Mouse (Mus musculus) MEL (cell line): Measurements from ENCODE around the gene Mvb12a. TPM values are rescaled to one million over a fixed set of nuclear protein-coding genes. Genes with fewer than 3 reads are reported as not detected.

Source experiments
- DNase-seq: peaks from one replicate; pipeline ENCODE4 v3.0.0; 2011; ENCODE audit warnings: low read depth, low spot score
- H3K27ac ChIP-seq: 2 replicates; pipeline ENCODE4 v1.5.1; 2012; ENCODE audit warnings: low read depth, mild to moderate bottlenecking, control low read depth, low read length, moderate library complexity; ENCODE audit not compliant: control insufficient read depth
- H3K27me3 ChIP-seq, 2 experiments: fragments of 150-350 bp in 1 of 2; sonication (generic) in 1 of 2; 2 replicates each; pipeline ENCODE4 v1.6.1; 2012; ENCODE audit warnings: low read length in 2 of 2, mild to moderate bottlenecking in 2 of 2, improper control_type of control experiment in 1 of 2, moderate library complexity in 1 of 2; ENCODE audit not compliant: insufficient read depth in 2 of 2, control insufficient read depth in 1 of 2
- H3K36me3 ChIP-seq, 2 experiments: 2 replicates each; pipeline ENCODE4 v1.6.1; 2012 to 2014; ENCODE audit warnings: low read length in 2 of 2, improper control_type of control experiment in 1 of 2, inconsistent platforms in 1 of 2, mild to moderate bottlenecking in 1 of 2; ENCODE audit not compliant: insufficient read depth in 2 of 2, control insufficient read depth in 1 of 2
- H3K4me1 ChIP-seq, 2 experiments: fragments of 150-350 bp in 1 of 2; sonication (generic) in 1 of 2; 2 replicates each; pipeline ENCODE4 v1.6.1; 2012; ENCODE audit warnings: low read length in 2 of 2, improper control_type of control experiment in 1 of 2, mild to moderate bottlenecking in 1 of 2; ENCODE audit not compliant: insufficient read depth in 2 of 2, control insufficient read depth in 1 of 2
- H3K4me3 ChIP-seq, 2 experiments: fragments of 150-350 bp in 1 of 2; sonication (generic) in 1 of 2; 2 replicates each; pipeline ENCODE4 v1.5.1; 2012; ENCODE audit warnings: low read depth in 2 of 2, low read length in 2 of 2, mild to moderate bottlenecking in 2 of 2, moderate library complexity in 2 of 2, control low read depth in 1 of 2, improper control_type of control experiment in 1 of 2; ENCODE audit not compliant: control insufficient read depth in 1 of 2, insufficient read depth in 1 of 2
- H3K79me2 ChIP-seq: 2 replicates; pipeline ENCODE4 v1.6.1; 2012; ENCODE audit warnings: mild to moderate bottlenecking, low read length, moderate library complexity; ENCODE audit not compliant: control insufficient read depth, poor library complexity, insufficient read depth
- H3K9ac ChIP-seq: 2 replicates; pipeline ENCODE4 v1.6.1; 2012; ENCODE audit warnings: low read depth, mild to moderate bottlenecking, control low read depth, low read length, moderate library complexity; ENCODE audit not compliant: control insufficient read depth, poor library complexity, severe bottlenecking
- H3K9me3 ChIP-seq: fragments of 150-350 bp; sonication (generic); replicated peaks from 2 replicates; pipeline ENCODE4 v1.6.1; 2012; ENCODE audit warnings: mild to moderate bottlenecking, low read length, improper control_type of control experiment, moderate library complexity; ENCODE audit not compliant: insufficient read depth
- MAZ ChIP-seq: IDR thresholded peaks from 2 replicates; pipeline ENCODE4 v1.6.1; 2012; ENCODE audit warnings: low read depth, mild to moderate bottlenecking, inconsistent platforms, low read length, improper control_type of control experiment
- MYB ChIP-seq: IDR thresholded peaks from 2 replicates; pipeline ENCODE4 v1.6.1; 2011; ENCODE audit warnings: mild to moderate bottlenecking, low read depth, low read length, improper control_type of control experiment
- MYC ChIP-seq: IDR thresholded peaks from 2 replicates; pipeline ENCODE4 v1.6.1; 2011; ENCODE audit warnings: low read depth, mild to moderate bottlenecking, low read length, improper control_type of control experiment, moderate library complexity
- POLR2AphosphoS2 ChIP-seq: IDR thresholded peaks from 2 replicates; pipeline ENCODE4 v1.6.1; 2011; ENCODE audit warnings: low read length, improper control_type of control experiment
- RAD21 ChIP-seq: IDR thresholded peaks from 2 replicates; pipeline ENCODE4 v1.6.1; 2011; ENCODE audit warnings: mild to moderate bottlenecking, low read depth, low read length, improper control_type of control experiment
- TAL1 ChIP-seq: IDR thresholded peaks from 2 replicates; pipeline ENCODE4 v1.6.1; 2012; ENCODE audit warnings: mild to moderate bottlenecking, inconsistent platforms, low read length, moderate library complexity, mixed read lengths
- ZMIZ1 ChIP-seq: IDR thresholded peaks from 2 replicates; pipeline ENCODE4 v1.6.1; 2012; ENCODE audit warnings: low read depth, mild to moderate bottlenecking, inconsistent platforms, low read length, improper control_type of control experiment, moderate library complexity
- polyA plus RNA-seq, 2 experiments: library from polyadenylated mRNA; stranded (reverse) in 1 of 2; unstranded in 1 of 2; fragments of >175 nt in 1 of 2; fragments of >200 nt in 1 of 2; gene quantifications; 2 replicates each; pipeline versions ENCODE4 v1.2.1 to v1.2.4; 2012; ENCODE audit warnings: low replicate concordance in 2 of 2, low read depth in 1 of 2; ENCODE audit not compliant: insufficient read length in 2 of 2, insufficient read depth in 1 of 2, missing spikeins in 1 of 2
- total RNA-seq: library from RNA; depleted of rRNA; stranded (reverse); fragments of 300-350 nt; gene quantifications from 2 replicates; pipeline ENCODE4 v1.2.3, GENCODE M21; 2012; rRNA removed

The Mvb12a gene
- total and polyA plus RNA-seq, 3 experiments = 46.5 to 67.3 TPM; not detected in 1

DNA sequence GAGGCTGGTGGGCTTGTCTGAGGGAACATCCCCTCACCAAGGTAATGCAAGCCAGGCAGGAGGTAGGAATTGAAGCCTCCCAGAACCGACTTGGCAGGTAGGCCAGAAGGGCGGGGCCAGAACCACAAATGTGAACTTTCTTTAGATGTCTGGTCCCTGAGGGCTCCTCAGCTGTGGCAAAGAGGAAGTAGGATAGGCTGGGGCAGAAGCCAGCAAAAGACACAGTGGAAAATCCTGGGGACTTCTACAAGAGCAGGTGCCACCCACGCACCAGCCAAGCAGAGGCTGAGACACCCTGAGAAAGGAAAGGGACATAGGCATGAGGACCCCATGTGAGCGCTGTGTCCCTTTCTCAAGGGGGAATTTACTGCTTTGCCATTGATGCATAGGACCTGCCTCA lies 54.1 kb downstream of the Mvb12a start:
- Histone ChIP-seq H3K79me2 (peaks cover 17% of the 10 kb centered on the region), H3K36me3 (peaks cover 0 to 12% of the 10 kb centered on the region in 2 experiments; a peak in 3 of 4 replicates), H3K27me3 (no peaks in the 10 kb centered on the region), H3K4me3 (no peak overlapping the region), H3K27ac (no peak overlapping the region)
- no peak for TF ChIP-seq MYB
- no peak for TF ChIP-seq MYC
- no peak for TF ChIP-seq MAZ
- no peak for TF ChIP-seq POLR2AphosphoS2
- TF ChIP-seq ZMIZ1 = no peak
- no peak for TF ChIP-seq RAD21
- TF ChIP-seq, all 39 proteins: peak for 0
- Histone ChIP-seq H3K4me1 (peaks cover 9 to 24% of the 10 kb centered on the region in 2 experiments), H3K9ac (no peak overlapping the region), H3K9me3 (no peaks in the 10 kb centered on the region)
- peak; percentile 85 for DNase-seq

DNA sequence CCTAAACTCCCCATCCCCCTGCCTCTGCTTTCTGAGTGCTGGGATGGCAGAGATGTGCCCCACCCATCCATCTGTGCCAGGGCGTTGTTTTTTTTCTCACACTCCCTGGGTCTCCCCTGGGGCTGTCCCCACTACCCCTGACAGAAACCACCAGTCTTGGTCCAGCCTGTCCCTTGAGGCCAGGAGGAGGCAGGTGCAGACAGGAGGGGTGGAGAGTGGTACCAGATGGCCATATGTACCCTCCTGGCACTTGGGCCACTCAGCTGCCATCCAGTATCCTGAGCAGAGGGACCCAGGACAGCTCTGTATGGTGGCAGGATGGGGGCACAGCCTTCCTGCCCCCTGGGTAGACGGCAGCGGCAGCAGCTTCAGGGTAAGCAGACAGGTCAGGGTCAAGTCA lies 54.7 kb downstream of the Mvb12a start, which contains the start of gene Fam129c:
Gene Fam129c (plus strand): TSS at position 198 of the 400 bp plus-strand sequence.
- Histone ChIP-seq H3K36me3 (peaks cover 0 to 12% of the 10 kb centered on the region in 2 experiments; a peak in 3 of 4 replicates), H3K27ac (peak within 1 kb of the TSS; percentile 3; the same call in 1 of the 2 replicates), H3K27me3 (no peaks in the 10 kb centered on the region), H3K9me3 (no peaks in the 10 kb centered on the region), H3K4me1 (peaks cover 9 to 24% of the 10 kb centered on the region in 2 experiments), H3K9ac (no peak within 1 kb of the TSS), H3K4me3 (no peak within 1 kb of the TSS), H3K79me2 (peaks cover 13% of the 10 kb centered on the region)
- TF ChIP-seq TAL1 (no peak), MYB (no peak)
- no peak for DNase-seq

Other genes with a start within 250 kb of the Mvb12a start
- gene Use1, start 176.1 kb upstream of the Mvb12a start, total RNA-seq = 91.9 and 107 TPM in 2 replicates
- 100 to 1,000 TPM in 1 of 2 experiments, not detected in 1; 117 TPM for gene Use1, start 176.1 kb upstream of the Mvb12a start, polyA plus RNA-seq
- 14.1 and 18.3 TPM in 2 replicates for gene Ocel1, start 171.6 kb upstream of the Mvb12a start, total RNA-seq
- 10 to 100 TPM in 1 of 2 experiments, not detected in 1; 16.2 TPM for gene Ocel1, start 171.6 kb upstream of the Mvb12a start, polyA plus RNA-seq
- gene Nr2f6, start 161.0 kb upstream of the Mvb12a start, total RNA-seq = 29.6 and 30.5 TPM in 2 replicates
- 10 to 100 TPM in 1 of 2 experiments, not detected in 1; 48.3 TPM for gene Nr2f6, start 161.0 kb upstream of the Mvb12a start, polyA plus RNA-seq
- 0.04 TPM in 1 of 2 replicates, not detected in the other for gene Ushbp1, start 147.1 kb upstream of the Mvb12a start, total RNA-seq
- gene Ushbp1, start 147.1 kb upstream of the Mvb12a start, polyA plus RNA-seq = under 1 TPM in 1 of 2 experiments, not detected in 1; 0.07 TPM
- 54.5 and 59.6 TPM in 2 replicates for gene Babam1, start 146.1 kb upstream of the Mvb12a start, total RNA-seq
- 100 to 1,000 TPM in 1 of 2 experiments, not detected in 1; 132 TPM for gene Babam1, start 146.1 kb upstream of the Mvb12a start, polyA plus RNA-seq
- 17.6 and 18.5 TPM in 2 replicates for gene Ankle1, start 136.9 kb upstream of the Mvb12a start, total RNA-seq
- gene Ankle1, start 136.9 kb upstream of the Mvb12a start, polyA plus RNA-seq = 10 to 100 TPM in 1 of 2 experiments, not detected in 1; 21.2 TPM
- gene Abhd8, start 79.3 kb upstream of the Mvb12a start, total RNA-seq = 26.3 and 28.5 TPM in 2 replicates
- gene Abhd8, start 79.3 kb upstream of the Mvb12a start, polyA plus RNA-seq = 10 to 100 TPM in 1 of 2 experiments, not detected in 1; 39.2 TPM
- gene Mrpl34, start 78.0 kb upstream of the Mvb12a start, total RNA-seq = 123 and 143 TPM in 2 replicates
- 100 to 1,000 TPM in 1 of 2 experiments, not detected in 1; 196 TPM for gene Mrpl34, start 78.0 kb upstream of the Mvb12a start, polyA plus RNA-seq
- gene Dda1, start 73.7 kb upstream of the Mvb12a start, total RNA-seq = 49.7 and 59.6 TPM in 2 replicates
- gene Dda1, start 73.7 kb upstream of the Mvb12a start, polyA plus RNA-seq = 100 to 1,000 TPM in 1 of 2 experiments, not detected in 1; 110 TPM
- 3.5 and 3.9 TPM in 2 replicates for gene Ano8, start 57.0 kb upstream of the Mvb12a start, total RNA-seq
- 1 to 10 TPM in 1 of 2 experiments, not detected in 1; 4.8 TPM for gene Ano8, start 57.0 kb upstream of the Mvb12a start, polyA plus RNA-seq
- 45.5 and 49.4 TPM in 2 replicates for gene Gtpbp3, start 54.8 kb upstream of the Mvb12a start, total RNA-seq
- gene Gtpbp3, start 54.8 kb upstream of the Mvb12a start, polyA plus RNA-seq = 10 to 100 TPM in 1 of 2 experiments, not detected in 1; 50.1 TPM
- 8.2 and 11.7 TPM in 2 replicates for gene Plvap, start 31.2 kb upstream of the Mvb12a start, total RNA-seq
- gene Plvap, start 31.2 kb upstream of the Mvb12a start, polyA plus RNA-seq = 10 to 100 TPM in 1 of 2 experiments, not detected in 1; 20.4 TPM
- not detected in 2 replicates for gene Ccdc194, start 17.2 kb upstream of the Mvb12a start, total RNA-seq
- not detected for gene Ccdc194, start 17.2 kb upstream of the Mvb12a start, polyA plus RNA-seq
- 41.1 and 49.9 TPM in 2 replicates for gene Bst2, start 5.5 kb upstream of the Mvb12a start, total RNA-seq
- 100 to 1,000 TPM in 1 of 2 experiments, not detected in 1; 125 TPM for gene Bst2, start 5.5 kb upstream of the Mvb12a start, polyA plus RNA-seq
- 1.2 and 1.7 TPM in 2 replicates for gene Tmem221, start 15.9 kb downstream of the Mvb12a start, total RNA-seq
- 1 to 10 TPM in 1 of 2 experiments, not detected in 1; 5.1 TPM for gene Tmem221, start 15.9 kb downstream of the Mvb12a start, polyA plus RNA-seq
- gene Nxnl1, start 23.7 kb downstream of the Mvb12a start, total RNA-seq = 0.04 TPM in 1 of 2 replicates, not detected in the other
- 1 to 10 TPM in 1 of 2 experiments, not detected in 1; 1.2 TPM for gene Nxnl1, start 23.7 kb downstream of the Mvb12a start, polyA plus RNA-seq
- gene Slc27a1, start 26.0 kb downstream of the Mvb12a start, total RNA-seq = 0.42 and 0.46 TPM in 2 replicates
- gene Slc27a1, start 26.0 kb downstream of the Mvb12a start, polyA plus RNA-seq = 1 to 10 TPM in 1 of 2 experiments, not detected in 1; 1.3 TPM
- 219 and 257 TPM in 2 replicates for gene Pgls, start 49.3 kb downstream of the Mvb12a start, total RNA-seq
- gene Pgls, start 49.3 kb downstream of the Mvb12a start, polyA plus RNA-seq = 100 to 1,000 TPM in 1 of 2 experiments, not detected in 1; 225 TPM
- gene Fam129c, start 54.7 kb downstream of the Mvb12a start, total RNA-seq = 3.8 and 7.6 TPM in 2 replicates
- gene Fam129c, start 54.7 kb downstream of the Mvb12a start, polyA plus RNA-seq = 1 to 10 TPM in 1 of 2 experiments, not detected in 1; 8.3 TPM
- 37.8 and 50.9 TPM in 2 replicates for gene Colgalt1, start 68.1 kb downstream of the Mvb12a start, total RNA-seq
- 100 to 1,000 TPM in 1 of 2 experiments, 10 to 100 TPM in 1; 59.0 to 102 TPM for gene Colgalt1, start 68.1 kb downstream of the Mvb12a start, polyA plus RNA-seq
- gene Unc13a, start 128.8 kb downstream of the Mvb12a start, total RNA-seq = 0.81 and 0.92 TPM in 2 replicates
- 1 to 10 TPM in 1 of 2 experiments, not detected in 1; 3.6 TPM for gene Unc13a, start 128.8 kb downstream of the Mvb12a start, polyA plus RNA-seq
- 4.2 and 5.1 TPM in 2 replicates for gene Jak3, start 133.4 kb downstream of the Mvb12a start, total RNA-seq
- gene Jak3, start 133.4 kb downstream of the Mvb12a start, polyA plus RNA-seq = 10 to 100 TPM in 1 of 2 experiments, not detected in 1; 12.4 TPM
- 0.54 and 0.69 TPM in 2 replicates for gene Insl3, start 146.3 kb downstream of the Mvb12a start, total RNA-seq
- 1 to 10 TPM in 1 of 2 experiments, not detected in 1; 4.4 TPM for gene Insl3, start 146.3 kb downstream of the Mvb12a start, polyA plus RNA-seq
- 0.10 and 0.19 TPM in 2 replicates for gene B3gnt3, start 158.9 kb downstream of the Mvb12a start, total RNA-seq
- gene B3gnt3, start 158.9 kb downstream of the Mvb12a start, polyA plus RNA-seq = under 1 TPM in 1 of 2 experiments, not detected in 1; 0.84 TPM
- 2.3 and 3.7 TPM in 2 replicates for gene Fcho1, start 182.8 kb downstream of the Mvb12a start, total RNA-seq
- gene Fcho1, start 182.8 kb downstream of the Mvb12a start, polyA plus RNA-seq = 1 to 10 TPM in 1 of 2 experiments, not detected in 1; 6.8 TPM